In genomic region chr16:20715161-20715560, GRCm38 (mm10) we compare ENCODE assay signal across 8 mouse cellular contexts. TPM values are rescaled to one million over a fixed set of nuclear protein-coding genes. Genes with fewer than 3 reads are reported as not detected.
DNase-seq lines count a peak whose midpoint lies in the region; ATAC-seq and TF ChIP-seq lines count a peak whose summit lies in the region.

No protein-coding gene starts in this region.

- peaks cover 21% of the 10 kb centered on the region for H3K79me2 ChIP-seq in C2C12 (ENCODE audit: control insufficient read depth, insufficient read depth)

- TF ChIP-seq EP300 in liver, embryonic 14.5 days (IDR thresholded peaks at IDR 0.05; ENCODE audit: low read depth): no peak

- H3K4me1 ChIP-seq in forebrain, embryonic 14.5 days (ENCODE audit: control insufficient read depth, insufficient read depth, low read length): peaks cover 29% of the 10 kb centered on the region
- peaks cover 29 to 48% of the 10 kb centered on the region in 2 experiments for H3K4me1 ChIP-seq in liver, embryonic 14.5 days (replicated peaks; ENCODE audit: control insufficient read depth in 2 of 2, insufficient read depth in 2 of 2, low read length in 1 of 2)

- no peak overlapping the region for H3ac ChIP-seq in C2C12 (ENCODE audit: control insufficient read depth, insufficient read length, low read depth)

- H3K4me3 ChIP-seq in C2C12 (ENCODE audit: insufficient read depth, poor library complexity, severe bottlenecking): peak overlapping the region; percentile 41
- H3K4me3 ChIP-seq in forebrain, embryonic 14.5 days (ENCODE audit: low read depth, low read length): peak overlapping the region; percentile 64
- peak overlapping the region; percentile 79 to 84 for H3K4me3 ChIP-seq in liver, embryonic 14.5 days (ENCODE audit: insufficient read depth in 1 of 2, low read depth in 2 of 2, low read length in 2 of 2)

- WGBS in forebrain, embryonic 14.5 days: 53% methylated on average over 2 of the region's 2 CpGs
- WGBS in liver, embryonic 14.5 days (ENCODE audit: insufficient replicate concordance): 53% methylated on average over 2 of the region's 2 CpGs

- no peaks in the 10 kb centered on the region for H3K9me3 ChIP-seq in forebrain, embryonic 14.5 days (replicated peaks; ENCODE audit: control insufficient read depth, low read length)
- no peaks in the 10 kb centered on the region for H3K9me3 ChIP-seq in liver, embryonic 14.5 days (ENCODE audit: control insufficient read depth, low read length)

- H3K27me3 ChIP-seq in C2C12 (ENCODE audit: control insufficient read depth, insufficient read depth, insufficient read length): no peaks in the 10 kb centered on the region
- no peaks in the 10 kb centered on the region for H3K27me3 ChIP-seq in forebrain, embryonic 14.5 days (replicated peaks; ENCODE audit: control insufficient read depth, insufficient read depth, low read length)
- no peaks in the 10 kb centered on the region for H3K27me3 ChIP-seq in liver, embryonic 14.5 days (ENCODE audit: control insufficient read depth, insufficient read depth, low read length)

- peak overlapping the region; percentile 76 for H3K4me2 ChIP-seq in forebrain, embryonic 14.5 days (ENCODE audit: low read length)
- peak overlapping the region; percentile 95 for H3K4me2 ChIP-seq in liver, embryonic 14.5 days (ENCODE audit: low read depth)

- TF ChIP-seq CTCF in C2C12 (IDR thresholded peaks at IDR 0.05; ENCODE audit: control insufficient read depth, insufficient read depth, insufficient read length): no peak
- no peak for TF ChIP-seq CTCF in liver, embryonic 14.5 days (IDR thresholded peaks at IDR 0.05; ENCODE audit: low read depth)

- ATAC-seq in forebrain, embryonic 14.5 days: no peak
- ATAC-seq in liver, embryonic 14.5 days (ENCODE audit: insufficient read depth): no peak
- no peak for ATAC-seq in frontal cortex, adult (ENCODE audit: low TSS enrichment)

- H3K27ac ChIP-seq in forebrain, embryonic 14.5 days (ENCODE audit: low read depth, low read length): no peak overlapping the region
- H3K27ac ChIP-seq in liver, embryonic 14.5 days: peak overlapping the region; percentile 5

- H3K36me3 ChIP-seq in C2C12 (ENCODE audit: control insufficient read depth, insufficient read depth): peaks cover 9% of the 10 kb centered on the region
- H3K36me3 ChIP-seq in forebrain, embryonic 14.5 days (ENCODE audit: control insufficient read depth, insufficient read depth, low read length): peaks cover 26% of the 10 kb centered on the region
- peaks cover 15% of the 10 kb centered on the region for H3K36me3 ChIP-seq in liver, embryonic 14.5 days (replicated peaks; ENCODE audit: control insufficient read depth, insufficient read depth, low read depth)

- peak; percentile 63 for DNase-seq in cerebellum, adult 9-11 months
- DNase-seq in cerebellum, postnatal 10 days: no peak
- no peak for DNase-seq in forebrain, embryonic 14.5 days (ENCODE audit: low spot score)
- no peak for DNase-seq in liver, embryonic 14.5 days (ENCODE audit: low read depth in 3 of 3, low spot score in 3 of 3)
- DNase-seq in urinary bladder, postnatal 4 days (ENCODE audit: low spot score in 2 of 2): no peak
- DNase-seq in embryo, embryonic 10.5 days (ENCODE audit: low spot score): no peak

- H3K9ac ChIP-seq in forebrain, embryonic 14.5 days (ENCODE audit: low read length): peak overlapping the region; percentile 81
- peak overlapping the region; percentile 72 for H3K9ac ChIP-seq in liver, embryonic 14.5 days (replicated peaks)

- peaks cover 14% of the 10 kb centered on the region for H3K79me3 ChIP-seq in C2C12 (ENCODE audit: low read depth)

TF ChIP-seq in C2C12, 6 proteins besides CTCF, POLR2A, EP300 and RAD21:
- TF ChIP-seq MYOG (IDR thresholded peaks at IDR 0.05; ENCODE audit: control insufficient read depth, extremely low read depth, insufficient read length): no peak
- TF ChIP-seq CEBPB (IDR thresholded peaks at IDR 0.05; ENCODE audit: low read depth): no peak
- TF ChIP-seq USF1 (IDR thresholded peaks at IDR 0.05; ENCODE audit: low read depth): no peak
- TF ChIP-seq MYOD1 (IDR thresholded peaks at IDR 0.05; ENCODE audit: control insufficient read depth, insufficient read length, low read depth): no peak
- no peak for TF ChIP-seq FOSL1 (IDR thresholded peaks at IDR 0.05; ENCODE audit: insufficient read depth, low read length, poor library complexity, severe bottlenecking)
- TF ChIP-seq MAX (IDR thresholded peaks at IDR 0.05): no peak

RNA-seq across cellular contexts. Expression of gene Polr2h, which starts 2.3 kb away (rescaled TPM):
- polyA plus RNA-seq in C2C12 (2012; fragmentation: generic; extraction: Trizol): 104 TPM
- 112 and 126 TPM in 2 replicates for polyA plus RNA-seq in forebrain, embryonic 14.5 days (2014; fragmentation: Nextera tagmentation; extraction: Ambion mirVana)
- 21.5 and 30.1 TPM in 2 replicates for polyA plus RNA-seq in liver, embryonic 14.5 days (2012; rRNA removed)
- polyA plus RNA-seq in liver, embryonic 14.5 days (2014; fragmentation: Nextera tagmentation; extraction: Ambion mirVana): 45.4 and 49.6 TPM in 2 replicates

RNA-seq across cellular contexts. Expression of gene Clcn2, which starts 2.4 kb away (rescaled TPM):
- 5.8 TPM for polyA plus RNA-seq in C2C12 (2012; fragmentation: generic; extraction: Trizol)
- 11.9 and 15.2 TPM in 2 replicates for polyA plus RNA-seq in forebrain, embryonic 14.5 days (2014; fragmentation: Nextera tagmentation; extraction: Ambion mirVana)
- 16.7 and 20.9 TPM in 2 replicates for polyA plus RNA-seq in liver, embryonic 14.5 days (2012; rRNA removed)
- 4.9 and 5.6 TPM in 2 replicates for polyA plus RNA-seq in liver, embryonic 14.5 days (2014; fragmentation: Nextera tagmentation; extraction: Ambion mirVana)

RNA-seq across cellular contexts. Expression of gene Chrd, which starts 17.8 kb away (rescaled TPM):
- polyA plus RNA-seq in C2C12 (2012; fragmentation: generic; extraction: Trizol): 0.63 TPM
- 2.6 and 3.8 TPM in 2 replicates for polyA plus RNA-seq in forebrain, embryonic 14.5 days (2014; fragmentation: Nextera tagmentation; extraction: Ambion mirVana)
- polyA plus RNA-seq in liver, embryonic 14.5 days (2012; rRNA removed): 0.42 and 0.71 TPM in 2 replicates
- 0.21 and 0.24 TPM in 2 replicates for polyA plus RNA-seq in liver, embryonic 14.5 days (2014; fragmentation: Nextera tagmentation; extraction: Ambion mirVana)

RNA-seq across cellular contexts. Expression of gene Thpo, which starts 19.1 kb away (rescaled TPM):
- 0.15 TPM for polyA plus RNA-seq in C2C12 (2012; fragmentation: generic; extraction: Trizol)
- polyA plus RNA-seq in forebrain, embryonic 14.5 days (2014; fragmentation: Nextera tagmentation; extraction: Ambion mirVana): 0.25 and 0.62 TPM in 2 replicates
- 2.8 and 3.6 TPM in 2 replicates for polyA plus RNA-seq in liver, embryonic 14.5 days (2012; rRNA removed)
- polyA plus RNA-seq in liver, embryonic 14.5 days (2014; fragmentation: Nextera tagmentation; extraction: Ambion mirVana): 3.6 and 3.7 TPM in 2 replicates

RNA-seq across cellular contexts. Expression of gene Fam131a, which starts 22.1 kb away (rescaled TPM):
- 0.05 TPM for polyA plus RNA-seq in C2C12 (2012; fragmentation: generic; extraction: Trizol)
- 51.5 and 55.5 TPM in 2 replicates for polyA plus RNA-seq in forebrain, embryonic 14.5 days (2014; fragmentation: Nextera tagmentation; extraction: Ambion mirVana)
- 1.0 and 1.4 TPM in 2 replicates for polyA plus RNA-seq in liver, embryonic 14.5 days (2012; rRNA removed)
- polyA plus RNA-seq in liver, embryonic 14.5 days (2014; fragmentation: Nextera tagmentation; extraction: Ambion mirVana): 1.3 TPM in 2 replicates
